Mouse (Mus musculus): Measurements from ENCODE around the gene Rpl35a. TPM values are rescaled to one million over a fixed set of nuclear protein-coding genes. Genes with fewer than 3 reads are reported as not detected.

The Rpl35a gene
- total RNA-seq, 1 experiment from 2014 or later: 649 TPM

Small RNA genes lying within 50 kb of the gene (microRNA-seq; reads per million reads assigned to microRNA genes)
- gene Gm22231 (0 reads per million in 2 experiments), gene Mir1947 (5.1 to 11.7 reads per million in 2 experiments)

Other genes starting within 250 kb of the Rpl35a start
- not detected in 2 replicates for gene Smbd1, start 246.0 kb upstream of the Rpl35a start, total RNA-seq (2021)
- 101 and 103 TPM in 2 replicates for gene Fyttd1, start 179.0 kb upstream of the Rpl35a start, total RNA-seq (2021)
- gene Rubcn, start 178.7 kb upstream of the Rpl35a start, total RNA-seq (2021): 32.6 and 36.4 TPM in 2 replicates
- 40.7 and 42.7 TPM in 2 replicates for gene Lrch3, start 142.4 kb upstream of the Rpl35a start, total RNA-seq (2021)
- gene Iqcg, start 235 bp upstream of the Rpl35a start, total RNA-seq (2021): 0.48 and 1.6 TPM in 2 replicates
- gene Lmln, start 6.1 kb downstream of the Rpl35a start, total RNA-seq (2021): 15.5 and 19.5 TPM in 2 replicates
- gene Osbpl11, start 128.6 kb downstream of the Rpl35a start, total RNA-seq (2021): 40.1 and 42.8 TPM in 2 replicates
- gene Snx4, start 195.0 kb downstream of the Rpl35a start, total RNA-seq (2021): 41.3 and 53.2 TPM in 2 replicates

Measured in adrenal gland, postnatal 25 days (tissue).